Mouse (Mus musculus): ENCODE data around the gene Gm38394. TPM values are rescaled to one million over a fixed set of nuclear protein-coding genes. Genes with fewer than 3 reads are reported as not detected.

Gm38394 gene
- polyA plus RNA-seq, 1 experiment from 2014 or later: 3.7 TPM

Other genes starting within 250 kb of the Gm38394 start
- 3.6 and 4.4 TPM in 2 replicates for gene Sox13, start 236.9 kb downstream of the Gm38394 start, polyA plus RNA-seq (2015; fragmentation: Nextera tagmentation; extraction: Ambion mirVana)
- 490 and 513 TPM in 2 replicates for gene Snrpe, start 51.0 kb downstream of the Gm38394 start, polyA plus RNA-seq (2015; fragmentation: Nextera tagmentation; extraction: Ambion mirVana)
- not detected in 2 replicates for gene Zbed6, start 433 bp downstream of the Gm38394 start, polyA plus RNA-seq (2015; fragmentation: Nextera tagmentation; extraction: Ambion mirVana)
- not detected in 2 replicates for gene Lax1, start 28.8 kb upstream of the Gm38394 start, polyA plus RNA-seq (2015; fragmentation: Nextera tagmentation; extraction: Ambion mirVana)
- 9.3 and 11.1 TPM in 2 replicates for gene Atp2b4, start 139.7 kb upstream of the Gm38394 start, polyA plus RNA-seq (2015; fragmentation: Nextera tagmentation; extraction: Ambion mirVana)
- gene Optc, start 246.7 kb upstream of the Gm38394 start, polyA plus RNA-seq (2015; fragmentation: Nextera tagmentation; extraction: Ambion mirVana): 1.7 and 2.2 TPM in 2 replicates